Mouse (Mus musculus): ENCODE results near the gene Spint4. TPM values are rescaled to one million over a fixed set of nuclear protein-coding genes. Genes with fewer than 3 reads are reported as not detected.
"Not testable (repeated sequence)": the region's sequence is repeated elsewhere in the genome, so short reads cannot be mapped to it uniquely, and the experiment has no call there.

Spint4 gene
- total RNA-seq (2017), result not detected in 2 replicates

GRCm38 (mm10) chr2:164698201-164698600 is at the start of gene Spint4:
Spint4 (plus strand) TSS chr2:164698501.
- no peak for ATAC-seq (ENCODE audit: extremely low read depth, insufficient number of reproducible peaks, low FRiP score, poor library complexity, severe bottlenecking)

- ATAC-seq (ENCODE audit: extremely low read depth, insufficient number of reproducible peaks, low FRiP score, poor library complexity, severe bottlenecking), result peak; percentile 92
Measured at GRCm38 (mm10) chr2:164655858-164656257, 42.4 kb upstream of the Spint4 start, which contains the start of gene Wfdc10. Wfdc10 (plus strand) TSS chr2:164656046.

- no peak for ATAC-seq (ENCODE audit: extremely low read depth, insufficient number of reproducible peaks, low FRiP score, poor library complexity, severe bottlenecking)
Measured at GRCm38 (mm10) chr2:164656483-164656882, 41.8 kb upstream of the Spint4 start, which contains the start of gene Wfdc9. Wfdc9 (minus strand) TSS chr2:164656583.

- no peak for ATAC-seq (ENCODE audit: extremely low read depth, insufficient number of reproducible peaks, low FRiP score, poor library complexity, severe bottlenecking)
Measured at GRCm38 (mm10) chr2:164664851-164665250, 33.5 kb upstream of the Spint4 start.

GRCm38 (mm10) chr2:164670261-164670660 is 28.0 kb upstream of the Spint4 start:
- ATAC-seq (ENCODE audit: extremely low read depth, insufficient number of reproducible peaks, low FRiP score, poor library complexity, severe bottlenecking), result no peak

- no peak for ATAC-seq (ENCODE audit: extremely low read depth, insufficient number of reproducible peaks, low FRiP score, poor library complexity, severe bottlenecking)
Measured at GRCm38 (mm10) chr2:164670938-164671337, 27.4 kb upstream of the Spint4 start.

GRCm38 (mm10) chr2:164673987-164674386 is 24.3 kb upstream of the Spint4 start, which contains the start of gene Wfdc11:
Wfdc11 (minus strand) TSS chr2:164674087.
- ATAC-seq (ENCODE audit: extremely low read depth, insufficient number of reproducible peaks, low FRiP score, poor library complexity, severe bottlenecking), result no peak

- ATAC-seq (ENCODE audit: extremely low read depth, insufficient number of reproducible peaks, low FRiP score, poor library complexity, severe bottlenecking), result no peak
Measured at GRCm38 (mm10) chr2:164676103-164676502, 22.2 kb upstream of the Spint4 start.

- ATAC-seq (ENCODE audit: extremely low read depth, insufficient number of reproducible peaks, low FRiP score, poor library complexity, severe bottlenecking), result no peak
Measured at GRCm38 (mm10) chr2:164676916-164677685, 21.2 kb upstream of the Spint4 start.

- peak; percentile 84 for ATAC-seq (ENCODE audit: extremely low read depth, insufficient number of reproducible peaks, low FRiP score, poor library complexity, severe bottlenecking)
Measured at GRCm38 (mm10) chr2:164678848-164679625, 19.3 kb upstream of the Spint4 start.

- peak; percentile 73 for ATAC-seq (ENCODE audit: extremely low read depth, insufficient number of reproducible peaks, low FRiP score, poor library complexity, severe bottlenecking)
Measured at GRCm38 (mm10) chr2:164679906-164680305, 18.4 kb upstream of the Spint4 start.

GRCm38 (mm10) chr2:164684807-164685206 is 13.5 kb upstream of the Spint4 start, which contains the start of gene Wfdc13:
Wfdc13 (plus strand) TSS chr2:164685107.
- ATAC-seq (ENCODE audit: extremely low read depth, insufficient number of reproducible peaks, low FRiP score, poor library complexity, severe bottlenecking), result no peak

- no peak for ATAC-seq (ENCODE audit: extremely low read depth, insufficient number of reproducible peaks, low FRiP score, poor library complexity, severe bottlenecking)
Measured at GRCm38 (mm10) chr2:164700959-164701358, 2.7 kb downstream of the Spint4 start.

GRCm38 (mm10) chr2:164701761-164702160 is 3.5 kb downstream of the Spint4 start:
- ATAC-seq (ENCODE audit: extremely low read depth, insufficient number of reproducible peaks, low FRiP score, poor library complexity, severe bottlenecking), result no peak

- ATAC-seq (ENCODE audit: extremely low read depth, insufficient number of reproducible peaks, low FRiP score, poor library complexity, severe bottlenecking), result no peak
Measured at GRCm38 (mm10) chr2:164704235-164704634, 5.9 kb downstream of the Spint4 start.

- ATAC-seq (ENCODE audit: extremely low read depth, insufficient number of reproducible peaks, low FRiP score, poor library complexity, severe bottlenecking), result no peak
Measured at GRCm38 (mm10) chr2:164705328-164705727, 7.0 kb downstream of the Spint4 start.

GRCm38 (mm10) chr2:164705991-164706390 is 7.7 kb downstream of the Spint4 start:
- no peak for ATAC-seq (ENCODE audit: extremely low read depth, insufficient number of reproducible peaks, low FRiP score, poor library complexity, severe bottlenecking)

GRCm38 (mm10) chr2:164715005-164715404 is 16.7 kb downstream of the Spint4 start, which contains the start of gene Spint5:
Spint5 (plus strand) TSS chr2:164715305.
- no peak for ATAC-seq (ENCODE audit: extremely low read depth, insufficient number of reproducible peaks, low FRiP score, poor library complexity, severe bottlenecking)

GRCm38 (mm10) chr2:164716194-164716786 is 18.0 kb downstream of the Spint4 start:
- ATAC-seq (ENCODE audit: extremely low read depth, insufficient number of reproducible peaks, low FRiP score, poor library complexity, severe bottlenecking), result not testable (repeated sequence)
